Mouse (Mus musculus): Measurements from ENCODE around the gene Cdc42bpa.

DNA sequence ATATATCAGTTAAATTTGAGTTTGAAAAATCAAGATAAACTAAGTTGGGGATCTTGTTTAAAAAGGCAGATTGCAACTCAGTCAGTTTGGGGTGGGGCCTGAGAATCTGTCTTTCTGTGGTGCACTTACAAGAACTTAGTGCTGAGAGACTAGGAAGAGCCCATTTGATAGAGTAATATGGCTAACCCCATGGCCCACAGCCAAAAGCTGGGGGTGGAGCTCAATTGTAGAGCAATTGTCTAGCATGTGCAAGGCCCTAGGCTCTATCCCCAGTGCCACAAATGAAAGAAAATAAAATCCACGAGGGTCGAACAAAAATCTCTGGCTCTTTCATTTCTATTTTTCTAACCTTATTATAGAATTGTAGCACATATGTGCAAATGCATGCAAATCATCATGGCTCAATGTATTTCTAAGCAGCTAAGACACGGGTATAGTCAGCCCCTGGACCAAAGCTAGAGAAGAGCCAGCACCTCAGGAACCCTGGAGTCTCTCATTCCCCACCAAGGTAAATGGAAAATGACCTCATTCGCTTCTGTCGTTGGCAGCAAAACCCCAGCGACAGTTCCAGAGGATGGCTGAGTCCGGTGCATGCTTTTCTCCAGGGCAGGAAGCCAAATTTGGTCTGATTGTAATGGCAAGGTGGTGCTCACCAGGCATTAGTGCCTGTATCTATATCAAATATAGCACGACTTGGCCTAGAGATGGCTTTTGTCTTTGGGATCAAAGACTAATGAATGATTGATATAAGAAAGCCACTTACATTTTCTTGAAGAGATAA lies 40.4 kb upstream of the Cdc42bpa start:
- TF ChIP-seq CTCF (IDR thresholded peaks at IDR 0.05; ENCODE audit: insufficient read depth, low read depth, low read length), result no peak
- TF ChIP-seq POLR2A (IDR thresholded peaks at IDR 0.05; ENCODE audit: insufficient read depth, low read depth, low read length), result no peak

Measured in olfactory bulb, adult 2 months (tissue).